Mouse (Mus musculus): ENCODE data around the gene Wdr19.
"Not testable (repeated sequence)": the region's sequence is repeated elsewhere in the genome, so short reads cannot be mapped to it uniquely, and the experiment has no call there.

The Wdr19 gene

DNA sequence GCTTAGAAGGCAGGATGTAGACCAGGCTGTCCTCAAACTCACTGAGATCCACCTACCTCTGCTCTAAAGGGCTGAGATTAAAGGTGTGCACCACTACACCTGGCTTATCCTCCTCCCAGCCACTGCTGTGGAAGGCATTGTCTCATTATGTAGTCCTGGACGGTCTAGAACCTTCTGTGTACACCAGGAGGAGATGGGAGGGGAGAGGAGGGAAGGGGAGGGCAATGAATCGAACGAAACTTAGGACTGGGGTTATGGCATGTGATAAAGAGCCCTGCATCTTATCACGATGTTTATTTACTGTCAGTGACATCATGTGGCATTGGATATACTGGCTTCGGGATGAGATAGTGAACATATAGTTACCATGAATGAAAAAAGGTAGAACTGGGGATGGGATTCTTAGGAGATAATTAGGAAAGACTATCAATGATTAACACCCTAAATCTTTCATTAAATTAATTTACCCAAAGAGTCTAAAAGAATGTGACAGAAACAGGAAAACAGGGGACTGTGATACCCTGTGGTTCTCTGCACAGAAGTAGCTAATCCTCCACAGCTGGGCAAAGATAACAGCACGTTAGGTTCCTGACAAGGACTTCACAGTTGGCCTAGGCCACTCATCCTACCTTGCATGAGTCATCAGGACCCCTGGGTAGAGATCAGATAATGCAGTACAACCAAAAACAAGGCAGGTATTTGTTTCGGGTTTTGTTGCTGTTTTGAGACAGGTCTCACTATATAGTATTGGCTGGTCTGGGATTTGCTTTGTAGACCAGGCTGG lies 98.9 kb downstream of the Wdr19 start:
- CTCF ChIA-PET, result no interaction called here

DNA sequence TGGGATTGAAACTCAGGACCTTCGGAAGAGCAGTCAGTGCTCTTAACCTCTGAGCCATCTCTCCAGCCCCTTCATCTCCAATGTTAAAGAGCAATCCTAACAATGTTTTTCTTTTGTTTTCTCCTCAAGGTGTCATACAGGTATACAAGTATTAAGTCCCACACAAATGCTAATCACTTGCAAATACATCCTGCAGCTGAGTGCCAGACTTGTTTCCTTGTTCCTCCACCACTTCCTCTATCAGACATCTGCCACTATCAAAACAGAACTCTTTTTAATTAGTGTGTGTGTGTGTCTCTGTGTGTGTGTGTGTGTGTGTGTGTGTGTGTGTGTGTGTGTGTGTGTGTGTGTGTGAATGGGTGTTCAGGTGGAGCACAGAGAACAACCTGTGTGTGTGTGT lies 100.1 kb downstream of the Wdr19 start:
- CTCF ChIA-PET, result not testable (repeated sequence)

GRCm38 (mm10) chr5:65300121-65300520 lies 100.6 kb downstream of the Wdr19 start:
- CTCF ChIA-PET, result interaction anchor here (0.6 kb wide), 1 partner anchor 1108 kb away, joined by 3 read pairs; no protein-coding TSS in a partner anchor

DNA sequence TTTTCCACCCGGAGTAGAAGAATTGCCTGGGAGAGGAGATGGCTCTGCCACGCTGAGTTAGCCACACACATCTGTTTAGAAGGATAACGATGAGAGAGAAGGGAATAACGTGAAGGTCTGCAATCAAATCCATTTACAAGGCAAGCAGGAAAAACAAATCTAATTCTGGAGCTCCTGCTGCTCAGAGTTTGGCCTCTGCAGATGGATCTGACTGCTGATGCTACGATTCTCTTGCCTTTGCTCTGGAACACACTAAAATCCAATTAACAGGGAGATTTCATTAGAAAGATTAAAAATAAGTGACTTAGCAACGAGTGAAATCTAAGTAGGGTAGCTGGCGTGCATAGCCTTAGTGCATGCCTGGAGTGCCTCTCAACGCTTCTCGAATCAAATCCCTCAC lies 106.0 kb downstream of the Wdr19 start:
- CTCF ChIA-PET, result no interaction called here

GRCm38 (mm10) chr5:65308208-65308607 lies 108.7 kb downstream of the Wdr19 start:
- CTCF ChIA-PET, result interaction anchor here (0.5 kb wide), 1 partner anchor 1043 kb away, joined by 3 read pairs; no protein-coding TSS in a partner anchor

DNA sequence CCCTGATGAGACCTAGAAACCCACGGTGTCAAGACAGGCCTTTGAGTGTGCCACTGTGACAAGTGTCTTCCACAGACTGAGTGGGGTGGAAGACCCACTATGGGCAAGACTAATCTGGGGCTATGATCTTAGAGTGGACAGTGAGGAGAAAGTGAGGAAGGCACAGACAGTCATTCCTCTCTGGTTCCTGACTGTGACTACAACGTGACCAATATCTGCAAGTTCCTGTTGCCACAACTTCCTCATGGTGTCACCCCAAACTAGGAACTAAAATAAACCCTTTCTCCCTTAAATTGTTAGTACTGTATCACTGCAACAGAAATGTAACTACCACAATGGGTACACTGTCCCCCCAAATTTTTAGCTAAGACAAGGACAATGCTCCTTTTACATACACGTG lies 109.4 kb downstream of the Wdr19 start:
- CTCF ChIA-PET, result no interaction called here

Data from spleen, embryonic (tissue).